ENCODE assay signal across 24 mouse cellular contexts in genomic region chr8:35053444-35053843, GRCm38 (mm10).
"Had no signal": no experiment of that assay in that cellular context is flagged by ENCODE, and none has a peak within 500 bp of the region (broad histone marks: within the 10 kb centered on the region; RNA-seq: fewer than 3 reads in every experiment).

No protein-coding gene starts in this region.

- H3K4me2 ChIP-seq: heart, embryonic 11.5 days; heart, embryonic 13.5 days; heart, embryonic 15.5 days; hindbrain, embryonic 12.5 days; hindbrain, embryonic 14.5 days; intestine, embryonic 15.5 days; limb, embryonic 12.5 days; liver, embryonic 11.5 days; liver, embryonic 13.5 days had no signal

- H3K9ac ChIP-seq: heart, embryonic 13.5 days; heart, embryonic 15.5 days; hindbrain, embryonic 12.5 days; hindbrain, embryonic 14.5 days; intestine, embryonic 15.5 days; limb, embryonic 12.5 days; liver, embryonic 13.5 days had no signal

- H3K27me3 ChIP-seq: heart, embryonic 13.5 days; heart, embryonic 15.5 days; hindbrain, embryonic 12.5 days; intestine, embryonic 15.5 days; limb, embryonic 12.5 days; liver, embryonic 13.5 days had no signal

- H3K36me3 ChIP-seq: heart, embryonic 13.5 days; heart, embryonic 15.5 days; hindbrain, embryonic 10.5 days; hindbrain, embryonic 12.5 days; intestine, embryonic 15.5 days; limb, embryonic 10.5 days; limb, embryonic 12.5 days; liver, embryonic 13.5 days had no signal

- H3K4me3 ChIP-seq: heart, adult 2 months; heart, embryonic 13.5 days; heart, embryonic 15.5 days; hindbrain, embryonic 10.5 days; hindbrain, embryonic 12.5 days; intestine, embryonic 15.5 days; limb, embryonic 10.5 days; limb, embryonic 12.5 days; liver, embryonic 13.5 days had no signal

- DNase-seq: gastrocnemius, postnatal 14 days; gastrocnemius, postnatal 36 days; heart, adult 2 months; heart, postnatal 4 days; kidney, adult 18-20 months; kidney, adult 8-10 months; kidney, postnatal 14 days; kidney, postnatal 36 days; layer of hippocampus, adult 9-11 months; layer of hippocampus, postnatal 36 days; liver; liver, embryonic 13.5 days had no signal

- H3K9me3 ChIP-seq: heart, embryonic 15.5 days; hindbrain, embryonic 10.5 days; hindbrain, embryonic 12.5 days; intestine, embryonic 15.5 days; limb, embryonic 10.5 days; limb, embryonic 12.5 days; liver, embryonic 13.5 days had no signal

- H3K4me1 ChIP-seq: heart, embryonic 13.5 days; heart, embryonic 15.5 days; hindbrain, embryonic 10.5 days; hindbrain, embryonic 12.5 days; intestine, embryonic 15.5 days; limb, embryonic 10.5 days; limb, embryonic 12.5 days; liver, embryonic 13.5 days had no signal

- ATAC-seq: hindbrain, embryonic 16.5 days; inflammation-experienced regulatory T-cells, adult 6 months; intestine, embryonic 15.5 days had no signal

- H3K27ac ChIP-seq: heart, adult 2 months; heart, embryonic 13.5 days; heart, embryonic 15.5 days; hindbrain, embryonic 10.5 days; hindbrain, embryonic 12.5 days; hindbrain, embryonic 14.5 days; intestine, embryonic 15.5 days; limb, embryonic 10.5 days; limb, embryonic 12.5 days; liver, embryonic 13.5 days had no signal
